In the genomic region with DNA sequence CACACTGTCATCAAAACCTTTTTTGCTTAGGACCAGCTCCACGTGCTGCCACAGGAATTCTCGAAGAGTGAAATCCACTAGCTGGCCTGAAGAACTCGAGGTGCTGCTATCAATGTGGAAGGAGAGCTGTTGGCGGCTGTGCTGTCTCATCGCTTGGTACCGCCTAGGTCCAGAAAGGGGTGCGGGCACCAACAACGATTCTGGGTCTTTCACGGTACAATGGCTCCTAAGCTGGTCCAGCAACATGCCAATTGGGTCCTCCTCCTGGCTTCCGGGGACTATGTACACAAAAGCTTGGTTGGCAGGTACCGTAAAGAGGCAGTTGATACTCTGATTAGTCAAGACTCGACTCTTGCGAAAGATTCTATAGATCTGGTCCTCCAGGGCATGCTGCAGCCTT, we compare ENCODE assay signal across 9 mouse cellular contexts. TPM values are rescaled to one million over a fixed set of nuclear protein-coding genes. Genes with fewer than 3 reads are reported as not detected.
DNase-seq lines count a peak whose midpoint lies in the region; ATAC-seq and TF ChIP-seq lines count a peak whose summit lies in the region.
"Had no signal": no experiment of that assay in that cellular context is flagged by ENCODE, and none has a peak within 500 bp of the region (broad histone marks: within the 10 kb centered on the region; RNA-seq: fewer than 3 reads in every experiment).

No protein-coding gene starts in this region.

- H3K4me2 ChIP-seq in embryonic facial prominence, embryonic 14.5 days (ENCODE audit: low read depth, low read length) = peak overlapping the region; percentile 96
- peak overlapping the region; percentile 84 for H3K4me2 ChIP-seq in intestine, postnatal 0 days (replicated peaks; ENCODE audit: low read depth)
- peak overlapping the region; percentile 71 for H3K4me2 ChIP-seq in neural tube, embryonic 14.5 days (ENCODE audit: low read depth, low read length)

- H3K4me3 ChIP-seq in layer of hippocampus, adult 2 months = peak overlapping the region; percentile 79
- peak overlapping the region; percentile 79 for H3K4me3 ChIP-seq in embryonic facial prominence, embryonic 14.5 days (ENCODE audit: low read depth, low read length)
- peak overlapping the region; percentile 84 for H3K4me3 ChIP-seq in intestine, postnatal 0 days (ENCODE audit: low read depth, low read length)
- H3K4me3 ChIP-seq in neural tube, embryonic 14.5 days (ENCODE audit: low read depth, low read length) = peak overlapping the region; percentile 85

- WGBS in embryonic facial prominence, embryonic 14.5 days = 91% methylated on average over 13 of the region's 13 CpGs
- WGBS in intestine, postnatal 0 days = 73% methylated on average over 13 of the region's 13 CpGs
- 91% methylated on average over 13 of the region's 13 CpGs for WGBS in neural tube, embryonic 14.5 days

- peaks cover 10% of the 10 kb centered on the region; the same call in 1 of the 2 replicates for H3K4me1 ChIP-seq in embryonic facial prominence, embryonic 14.5 days (ENCODE audit: control insufficient read depth, insufficient read depth, low read length)
- peaks cover 20% of the 10 kb centered on the region for H3K4me1 ChIP-seq in intestine, postnatal 0 days (replicated peaks; ENCODE audit: control insufficient read depth, insufficient read depth, low read length)
- peaks cover 25% of the 10 kb centered on the region for H3K4me1 ChIP-seq in neural tube, embryonic 14.5 days (ENCODE audit: control insufficient read depth, insufficient read depth, low read length)

- peak overlapping the region; percentile 80 for H3K9ac ChIP-seq in embryonic facial prominence, embryonic 14.5 days (ENCODE audit: low read depth, low read length)
- peak overlapping the region; percentile 88; the same call in 1 of the 2 replicates for H3K9ac ChIP-seq in intestine, postnatal 0 days (ENCODE audit: low read depth, low read length)
- no peak overlapping the region for H3K9ac ChIP-seq in neural tube, embryonic 14.5 days (replicated peaks; ENCODE audit: low read depth, low read length)

- no peaks in the 10 kb centered on the region for H3K27me3 ChIP-seq in embryonic facial prominence, embryonic 14.5 days (replicated peaks; ENCODE audit: control insufficient read depth, insufficient read depth, low read length)
- H3K27me3 ChIP-seq in intestine, postnatal 0 days (replicated peaks; ENCODE audit: control insufficient read depth, insufficient read depth, low read length) = no peaks in the 10 kb centered on the region
- H3K27me3 ChIP-seq in neural tube, embryonic 14.5 days (ENCODE audit: control insufficient read depth, insufficient read depth, low read length) = no peaks in the 10 kb centered on the region

- no peak for DNase-seq in layer of hippocampus, adult 2 months (ENCODE audit: low spot score in 2 of 2)
- DNase-seq in layer of hippocampus, postnatal 10 days (ENCODE audit: low spot score in 2 of 2) = no peak
- no peak for DNase-seq in embryonic facial prominence, embryonic 14.5 days (ENCODE audit: low spot score)
- DNase-seq in thymus, postnatal 0 days (ENCODE audit: low spot score) = no peak
- no peak for DNase-seq in retina, embryonic 14.5 days (ENCODE audit: low spot score)
- DNase-seq in testis, postnatal 10 days (ENCODE audit: low spot score) = no peak
- DNase-seq: gastrocnemius, postnatal 10 days had no signal

- no peak overlapping the region for H3K27ac ChIP-seq in layer of hippocampus, adult 2 months
- H3K27ac ChIP-seq in embryonic facial prominence, embryonic 14.5 days (replicated peaks; ENCODE audit: low read depth, low read length) = no peak overlapping the region
- H3K27ac ChIP-seq in intestine, postnatal 0 days (ENCODE audit: low read depth, low read length) = no peak overlapping the region
- H3K27ac ChIP-seq in neural tube, embryonic 14.5 days (ENCODE audit: low read depth, low read length) = no peak overlapping the region

- no peaks in the 10 kb centered on the region for H3K9me3 ChIP-seq in embryonic facial prominence, embryonic 14.5 days (ENCODE audit: control insufficient read depth, low read length)
- no peaks in the 10 kb centered on the region for H3K9me3 ChIP-seq in intestine, postnatal 0 days (ENCODE audit: control insufficient read depth)
- no peaks in the 10 kb centered on the region for H3K9me3 ChIP-seq in neural tube, embryonic 14.5 days (ENCODE audit: control insufficient read depth, low read length)

- TF ChIP-seq CTCF in layer of hippocampus, adult 2 months (conservative IDR thresholded peaks at IDR 0.05) = no peak
- TF ChIP-seq CTCF in intestine, postnatal 0 days (IDR thresholded peaks at IDR 0.05; ENCODE audit: low read depth) = no peak

- peaks cover 42% of the 10 kb centered on the region for H3K36me3 ChIP-seq in embryonic facial prominence, embryonic 14.5 days (ENCODE audit: control insufficient read depth, insufficient read depth, low read length)
- peaks cover 25% of the 10 kb centered on the region for H3K36me3 ChIP-seq in intestine, postnatal 0 days (ENCODE audit: control insufficient read depth, insufficient read depth)
- H3K36me3 ChIP-seq in neural tube, embryonic 14.5 days (ENCODE audit: control insufficient read depth, insufficient read depth, low read length) = peaks cover 19% of the 10 kb centered on the region

- ATAC-seq in embryonic facial prominence, embryonic 14.5 days (ENCODE audit: low read depth) = no peak
- no peak for ATAC-seq in intestine, postnatal 0 days
- no peak for ATAC-seq in neural tube, embryonic 14.5 days (ENCODE audit: low read depth)

RNA-seq across cellular contexts. Expression of a gene that starts 1.1 kb away (rescaled TPM):
- 10 to 100 TPM; 16.6 to 18.2 TPM for total RNA-seq in layer of hippocampus, adult 2 months (2021)
- 10 to 100 TPM; 14.8 to 15.7 TPM for total RNA-seq in layer of hippocampus, postnatal 10 days (2021)
- 19.3 and 19.7 TPM in 2 replicates for polyA plus RNA-seq in embryonic facial prominence, embryonic 14.5 days (2014; fragmentation: Nextera tagmentation; extraction: Ambion mirVana)
- polyA plus RNA-seq in intestine, postnatal 0 days (2015; fragmentation: Nextera tagmentation; extraction: Ambion mirVana) = 6.5 and 7.2 TPM in 2 replicates
- 23.2 TPM in 2 replicates for polyA plus RNA-seq in neural tube, embryonic 14.5 days (2014; fragmentation: Nextera tagmentation; extraction: Ambion mirVana)
- 17.1 and 17.9 TPM in 2 replicates for polyA plus RNA-seq in thymus, postnatal 0 days (2015; fragmentation: Nextera tagmentation; extraction: Ambion mirVana)

RNA-seq across cellular contexts. Expression of a gene that starts 11.6 kb away (rescaled TPM):
- 10 to 100 TPM; 42.0 to 46.7 TPM for total RNA-seq in layer of hippocampus, adult 2 months (2021)
- 10 to 100 TPM; 57.5 to 60.4 TPM for total RNA-seq in layer of hippocampus, postnatal 10 days (2021)
- 20.3 and 22.8 TPM in 2 replicates for polyA plus RNA-seq in embryonic facial prominence, embryonic 14.5 days (2014; fragmentation: Nextera tagmentation; extraction: Ambion mirVana)
- polyA plus RNA-seq in intestine, postnatal 0 days (2015; fragmentation: Nextera tagmentation; extraction: Ambion mirVana) = 16.0 and 16.7 TPM in 2 replicates
- polyA plus RNA-seq in neural tube, embryonic 14.5 days (2014; fragmentation: Nextera tagmentation; extraction: Ambion mirVana) = 172 and 179 TPM in 2 replicates
- 12.6 and 14.6 TPM in 2 replicates for polyA plus RNA-seq in thymus, postnatal 0 days (2015; fragmentation: Nextera tagmentation; extraction: Ambion mirVana)

RNA-seq across cellular contexts. Expression of a gene that starts 23.0 kb away (rescaled TPM):
- total RNA-seq in layer of hippocampus, adult 2 months (2021) = under 1 TPM; 0.38 to 0.56 TPM
- total RNA-seq in layer of hippocampus, postnatal 10 days (2021) = 1 to 10 TPM; 2.0 to 2.3 TPM
- polyA plus RNA-seq in embryonic facial prominence, embryonic 14.5 days (2014; fragmentation: Nextera tagmentation; extraction: Ambion mirVana) = 9.9 and 10.0 TPM in 2 replicates
- polyA plus RNA-seq in intestine, postnatal 0 days (2015; fragmentation: Nextera tagmentation; extraction: Ambion mirVana) = 1.3 and 1.7 TPM in 2 replicates
- 2.4 and 2.5 TPM in 2 replicates for polyA plus RNA-seq in neural tube, embryonic 14.5 days (2014; fragmentation: Nextera tagmentation; extraction: Ambion mirVana)
- polyA plus RNA-seq in thymus, postnatal 0 days (2015; fragmentation: Nextera tagmentation; extraction: Ambion mirVana) = 5.6 and 5.8 TPM in 2 replicates

RNA-seq across cellular contexts. Expression of a gene that starts 23.6 kb away (rescaled TPM):
- total RNA-seq in layer of hippocampus, adult 2 months (2021) = 10 to 100 TPM; 14.7 to 15.7 TPM
- 10 to 100 TPM; 16.8 to 16.9 TPM for total RNA-seq in layer of hippocampus, postnatal 10 days (2021)
- polyA plus RNA-seq in embryonic facial prominence, embryonic 14.5 days (2014; fragmentation: Nextera tagmentation; extraction: Ambion mirVana) = 44.0 and 46.1 TPM in 2 replicates
- 11.3 and 12.4 TPM in 2 replicates for polyA plus RNA-seq in intestine, postnatal 0 days (2015; fragmentation: Nextera tagmentation; extraction: Ambion mirVana)
- 38.2 and 43.0 TPM in 2 replicates for polyA plus RNA-seq in neural tube, embryonic 14.5 days (2014; fragmentation: Nextera tagmentation; extraction: Ambion mirVana)
- polyA plus RNA-seq in thymus, postnatal 0 days (2015; fragmentation: Nextera tagmentation; extraction: Ambion mirVana) = 59.6 and 59.7 TPM in 2 replicates

RNA-seq across cellular contexts. Expression of a gene that starts 41.4 kb away (rescaled TPM):
- 100 to 1,000 TPM; 176 to 183 TPM for total RNA-seq in layer of hippocampus, adult 2 months (2021)
- total RNA-seq in layer of hippocampus, postnatal 10 days (2021) = 100 to 1,000 TPM; 160 to 169 TPM
- 27.6 and 29.4 TPM in 2 replicates for polyA plus RNA-seq in embryonic facial prominence, embryonic 14.5 days (2014; fragmentation: Nextera tagmentation; extraction: Ambion mirVana)
- 7.7 and 8.2 TPM in 2 replicates for polyA plus RNA-seq in intestine, postnatal 0 days (2015; fragmentation: Nextera tagmentation; extraction: Ambion mirVana)
- 102 and 106 TPM in 2 replicates for polyA plus RNA-seq in neural tube, embryonic 14.5 days (2014; fragmentation: Nextera tagmentation; extraction: Ambion mirVana)
- polyA plus RNA-seq in thymus, postnatal 0 days (2015; fragmentation: Nextera tagmentation; extraction: Ambion mirVana) = 26.4 and 27.1 TPM in 2 replicates
